Mouse (Mus musculus) activated CD4-positive, CD25-positive, alpha-beta regulatory T cell, adult 4 months (primary cell): Measurements from ENCODE around the gene Naip2. TPM values are rescaled to one million over a fixed set of nuclear protein-coding genes. Genes with fewer than 3 reads are reported as not detected.
"Not testable (repeated sequence)": the region's sequence is repeated elsewhere in the genome, so short reads cannot be mapped to it uniquely, and the experiment has no call there.

ENCODE experiments used
- ATAC-seq: one replicate; pipeline ENCODE4 v1.8.0; 2017
- polyA plus RNA-seq, 2 experiments: library from polyadenylated mRNA; unstranded; fragments of 100-300 nt; shearing (Covaris generic); gene quantifications; one replicate each; pipeline ENCODE4 v1.2.1; 2017

The Naip2 gene
- polyA plus RNA-seq: 1 to 10 TPM; 7.7 to 8.6 TPM

DNA sequence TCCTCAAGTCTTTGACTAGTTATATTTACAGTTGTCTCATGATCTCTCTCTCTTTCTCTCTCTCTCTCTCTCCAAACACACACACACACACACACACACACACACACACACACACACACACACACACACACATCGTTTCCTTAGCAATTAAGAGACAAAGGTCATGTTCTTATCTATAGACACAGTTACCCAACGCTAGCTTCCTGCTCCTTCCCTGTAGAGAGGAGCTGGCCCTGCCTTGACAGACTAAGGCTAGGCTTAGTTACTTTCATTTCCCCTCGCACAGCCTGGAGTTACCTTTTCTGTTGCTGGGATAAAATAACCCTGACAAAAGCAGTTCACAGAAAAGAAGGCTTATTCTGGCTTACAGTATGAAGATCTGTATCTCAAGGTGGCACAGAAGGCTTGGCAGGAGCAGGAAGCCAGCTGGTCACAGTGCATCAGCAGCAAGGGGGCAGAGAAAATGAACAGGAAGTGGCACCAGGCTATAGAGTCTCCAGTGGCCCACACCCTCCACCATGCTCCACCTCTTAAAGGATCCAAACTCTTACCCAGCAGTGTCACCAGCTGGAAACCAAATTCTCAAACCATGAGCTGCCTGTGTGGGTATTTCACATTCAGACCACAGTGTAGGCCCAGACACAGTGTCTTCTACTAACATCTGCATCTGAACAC lies at the start of gene Naip2:
Gene Naip2, minus strand, starts transcription at position 434 of the 675 bp plus-strand sequence.
- ATAC-seq: peak; percentile 92

DNA sequence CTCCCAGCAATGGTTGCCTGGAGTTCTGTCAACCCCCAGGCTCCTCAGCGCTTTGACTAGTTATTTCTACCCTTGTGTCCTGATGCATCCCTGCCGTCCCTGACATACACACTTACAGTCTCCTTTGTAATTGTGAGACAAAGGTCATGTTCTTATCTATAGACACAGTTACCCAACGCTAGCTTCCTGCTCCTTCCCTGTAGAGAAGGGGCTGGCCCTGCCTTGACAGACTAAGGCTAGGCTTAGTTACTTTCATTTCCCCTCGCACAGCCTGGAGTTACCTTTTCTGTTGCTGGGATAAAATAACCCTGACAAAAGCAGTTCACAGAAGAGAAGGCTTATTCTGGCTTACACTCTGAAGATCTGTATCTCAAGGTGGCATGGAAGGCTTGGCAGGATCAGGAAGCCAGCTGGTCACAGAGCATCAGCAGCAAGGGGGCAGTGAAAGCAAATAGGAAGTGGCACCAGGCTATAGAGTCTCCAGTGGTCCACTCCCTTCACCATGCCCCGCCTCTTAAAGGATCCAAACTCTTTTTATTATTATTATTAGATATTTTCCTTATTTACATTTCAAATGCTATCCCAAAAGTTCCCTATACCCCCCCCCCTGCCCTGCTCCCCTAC lies 45.1 kb upstream of the Naip2 start:
- ATAC-seq: peak; percentile 74

DNA sequence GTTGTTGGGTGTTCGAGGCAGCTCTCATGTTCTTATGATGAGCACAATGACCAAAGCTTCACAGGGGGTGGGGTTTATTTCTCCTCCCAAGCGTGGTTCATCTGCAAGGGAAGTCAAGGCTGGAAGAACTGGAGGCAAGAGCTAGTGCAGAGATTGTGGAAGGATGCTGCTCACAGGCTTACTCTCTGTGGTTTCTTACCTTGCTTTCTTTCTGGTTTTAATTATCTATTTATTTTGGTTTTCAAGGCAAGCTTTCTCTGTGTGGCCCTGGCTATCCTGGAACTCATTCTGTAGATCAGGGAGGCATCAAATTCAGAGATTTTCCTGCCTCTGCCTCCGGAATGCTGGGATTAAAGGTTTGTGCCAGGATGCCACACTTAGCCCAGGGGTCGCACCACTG lies 44.3 kb upstream of the Naip2 start, which contains the start of gene Naip5:
Gene Naip5, minus strand, starts transcription at position 101 of the 400 bp plus-strand sequence.
- not testable (repeated sequence) for ATAC-seq

DNA sequence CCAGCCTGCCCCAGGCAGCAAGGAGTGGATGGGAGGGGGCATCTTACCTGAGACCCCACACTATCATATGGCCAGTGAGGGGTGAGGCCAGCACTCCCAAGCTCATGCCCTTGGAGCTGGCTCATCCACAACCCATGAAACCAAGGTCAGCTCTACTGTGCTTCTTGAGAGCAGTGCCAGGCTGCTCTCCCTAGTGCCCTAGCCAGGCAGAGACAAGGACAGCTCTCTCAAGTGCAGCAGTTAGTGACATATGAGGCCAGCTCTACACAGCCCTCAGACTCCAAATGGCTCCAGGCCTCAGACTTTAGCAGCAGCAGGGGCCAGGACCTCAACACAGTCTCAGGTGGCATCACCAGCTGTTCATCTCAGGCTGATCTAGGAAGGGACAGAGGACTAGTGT lies 41.8 kb upstream of the Naip2 start:
- no peak for ATAC-seq

DNA sequence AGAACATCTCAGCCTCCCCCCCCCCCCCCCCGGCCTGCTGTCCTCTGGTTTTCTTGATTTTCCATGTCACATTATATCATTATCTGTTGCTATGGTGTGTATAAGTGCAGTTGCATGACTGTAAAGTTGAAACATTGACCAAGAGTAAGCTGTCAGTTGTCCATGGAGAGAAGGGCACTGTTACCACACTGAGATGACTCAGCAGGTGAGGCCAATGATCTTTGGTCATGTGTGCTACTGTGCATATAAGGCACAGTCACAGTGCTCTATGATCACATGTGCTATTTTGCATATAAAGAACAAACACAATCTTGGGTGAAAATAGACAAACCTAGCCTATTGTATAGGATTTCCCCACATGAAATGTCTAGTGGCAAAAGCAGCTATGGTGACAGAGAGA lies 11.8 kb upstream of the Naip2 start:
- not testable (repeated sequence) for ATAC-seq

DNA sequence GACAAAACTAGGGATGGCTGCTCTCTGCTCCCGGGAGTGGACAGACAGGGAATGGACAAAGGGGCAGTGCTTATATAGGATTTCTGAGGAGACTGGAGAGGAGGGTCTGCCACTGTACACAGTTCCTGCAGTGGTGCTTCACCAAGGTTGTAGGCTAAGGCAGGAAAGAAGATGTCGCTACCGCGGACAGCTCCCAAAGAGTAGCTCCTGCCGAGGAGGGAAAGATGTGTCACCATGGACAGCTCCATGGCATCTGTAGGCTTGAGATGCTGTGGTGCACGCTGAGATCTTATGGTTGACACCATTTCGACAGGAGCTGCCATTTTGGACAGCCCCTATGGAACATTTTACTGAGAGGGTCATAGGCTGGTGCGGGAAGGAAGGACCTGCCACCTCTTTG lies 8.6 kb upstream of the Naip2 start:
- no peak for ATAC-seq

DNA sequence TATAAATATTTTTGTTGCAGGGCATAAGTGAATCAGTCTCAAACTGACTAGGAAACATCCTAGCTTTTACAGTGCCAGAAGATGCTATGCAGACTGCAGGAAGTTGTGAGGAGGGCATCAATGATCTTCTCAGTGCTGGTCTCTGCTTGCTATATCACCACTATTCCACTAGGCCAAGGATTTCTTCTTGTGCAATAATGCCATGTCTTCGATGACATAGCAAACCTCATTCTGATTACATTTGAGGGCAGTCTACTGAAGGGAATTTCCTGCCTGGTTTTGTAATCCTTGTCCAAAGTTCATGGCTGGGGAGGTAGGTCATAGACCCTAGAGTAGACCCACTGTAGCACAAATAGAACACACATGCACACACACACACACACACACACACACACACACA lies 1.4 kb upstream of the Naip2 start:
- no peak for ATAC-seq

DNA sequence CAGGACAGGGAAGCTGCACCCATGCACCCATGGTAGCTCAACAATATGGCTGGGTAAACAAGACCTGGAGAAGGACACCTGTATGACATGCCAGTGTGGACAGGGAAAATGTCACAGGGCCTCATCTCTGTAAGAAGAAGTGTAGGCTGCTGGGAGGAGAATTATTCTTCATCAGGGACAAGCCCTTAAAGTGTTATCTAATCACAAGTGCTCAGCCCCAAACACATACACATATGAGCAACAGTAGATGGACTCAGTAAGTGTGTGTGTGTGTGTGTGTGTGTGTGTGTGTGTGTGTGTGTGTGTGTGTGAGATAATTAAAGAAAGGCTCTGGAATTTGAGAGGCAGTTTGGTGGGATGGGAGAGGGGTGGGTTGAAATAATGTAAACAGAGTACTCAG lies 1.1 kb downstream of the Naip2 start:
- no peak for ATAC-seq

DNA sequence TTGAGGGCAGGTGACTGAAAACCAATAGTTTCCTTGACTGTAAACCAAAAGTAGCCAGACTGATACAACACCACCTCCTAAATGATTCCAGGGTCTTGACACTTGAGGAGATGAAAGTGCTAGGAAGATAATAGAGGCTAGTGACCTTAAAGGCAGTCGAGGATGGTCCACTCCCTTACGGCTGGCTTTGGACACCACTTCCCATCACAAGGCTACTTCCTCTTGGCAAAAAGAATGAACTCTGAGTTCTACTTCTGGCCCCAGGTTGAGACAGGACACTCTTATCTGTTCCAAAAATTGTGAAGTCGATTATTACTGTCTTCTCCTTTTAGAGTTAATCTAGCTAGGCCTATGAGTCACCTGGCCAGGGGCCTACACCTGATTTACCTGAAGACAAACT lies 6.5 kb downstream of the Naip2 start:
- ATAC-seq: no peak

DNA sequence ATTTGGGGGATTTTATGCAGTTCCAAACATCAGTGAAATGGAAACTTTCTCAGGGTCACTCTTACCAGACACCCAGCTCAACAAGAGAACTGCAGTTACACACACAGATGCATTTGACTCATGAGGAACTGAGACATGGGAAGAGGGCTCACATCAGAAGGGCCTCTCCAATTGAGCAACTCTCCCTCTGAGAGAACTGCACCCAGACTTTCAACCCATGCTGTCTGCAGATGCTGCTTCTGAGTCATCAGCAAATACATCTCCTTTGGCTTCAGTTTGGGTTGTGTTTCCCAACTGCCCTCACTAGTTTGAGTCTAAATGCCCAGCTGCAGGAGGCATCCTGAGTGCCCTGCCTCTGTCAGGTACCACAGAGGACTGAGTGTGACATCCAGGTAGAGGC lies 18.8 kb downstream of the Naip2 start:
- not testable (repeated sequence) for ATAC-seq

DNA sequence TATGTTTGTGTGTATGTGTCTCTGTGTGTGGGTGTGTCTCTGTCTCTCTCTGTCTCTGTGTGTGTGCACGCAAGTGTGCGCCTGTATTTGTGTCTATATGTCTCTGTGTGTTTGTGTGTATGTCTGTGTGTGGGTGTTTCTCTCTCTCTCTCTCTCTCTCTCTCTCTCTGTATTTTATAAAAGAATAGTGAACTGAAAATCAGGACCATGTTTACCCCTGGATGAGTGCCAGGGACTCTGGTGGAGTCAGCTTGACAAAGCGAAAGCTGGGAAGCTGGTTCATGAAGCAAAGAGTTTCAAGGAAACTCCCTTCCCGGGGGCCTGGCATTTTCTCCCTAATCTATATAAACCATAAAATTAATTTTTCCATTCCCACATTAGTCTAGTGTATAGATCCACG lies 27.5 kb downstream of the Naip2 start:
- not testable (repeated sequence) for ATAC-seq

DNA sequence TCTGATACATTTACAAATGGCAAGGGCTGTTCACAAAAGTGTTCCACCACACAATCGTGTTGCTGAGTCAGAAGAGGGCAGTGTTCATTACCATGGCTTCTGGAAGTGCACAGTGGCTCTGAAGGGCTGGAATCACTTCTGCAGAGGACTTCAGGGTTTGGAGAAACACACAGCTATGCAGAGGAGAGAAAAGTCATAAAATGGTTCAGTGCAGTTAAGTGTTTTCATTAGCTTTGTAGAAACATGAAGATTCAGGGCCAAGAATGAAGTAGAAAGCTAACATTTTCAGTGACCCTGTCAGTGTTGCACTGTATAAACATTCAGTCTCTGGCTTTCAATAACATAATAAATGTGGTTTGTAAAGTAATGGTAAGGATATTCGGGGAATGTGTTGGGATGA lies 35.5 kb downstream of the Naip2 start:
- not testable (repeated sequence) for ATAC-seq

DNA sequence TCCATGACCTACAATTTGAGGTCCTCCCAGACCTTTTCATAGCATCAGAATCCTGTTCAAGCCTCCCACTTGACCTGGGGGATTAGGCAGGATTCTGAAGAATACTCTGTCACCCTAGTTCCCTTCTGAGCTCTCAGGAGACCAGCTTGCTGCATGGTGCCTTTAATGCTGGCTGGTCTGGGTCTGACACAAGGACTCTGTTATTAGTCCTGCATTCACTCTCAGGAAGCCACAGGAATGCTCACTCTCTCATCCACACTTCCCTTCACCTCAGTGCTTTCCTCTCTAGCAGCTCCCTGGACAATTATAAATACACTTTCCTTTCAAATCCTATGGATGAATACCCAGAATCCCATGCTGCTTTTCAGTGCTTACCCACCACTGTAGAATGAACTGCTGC lies 39.4 kb downstream of the Naip2 start:
- ATAC-seq: not testable (repeated sequence)

DNA sequence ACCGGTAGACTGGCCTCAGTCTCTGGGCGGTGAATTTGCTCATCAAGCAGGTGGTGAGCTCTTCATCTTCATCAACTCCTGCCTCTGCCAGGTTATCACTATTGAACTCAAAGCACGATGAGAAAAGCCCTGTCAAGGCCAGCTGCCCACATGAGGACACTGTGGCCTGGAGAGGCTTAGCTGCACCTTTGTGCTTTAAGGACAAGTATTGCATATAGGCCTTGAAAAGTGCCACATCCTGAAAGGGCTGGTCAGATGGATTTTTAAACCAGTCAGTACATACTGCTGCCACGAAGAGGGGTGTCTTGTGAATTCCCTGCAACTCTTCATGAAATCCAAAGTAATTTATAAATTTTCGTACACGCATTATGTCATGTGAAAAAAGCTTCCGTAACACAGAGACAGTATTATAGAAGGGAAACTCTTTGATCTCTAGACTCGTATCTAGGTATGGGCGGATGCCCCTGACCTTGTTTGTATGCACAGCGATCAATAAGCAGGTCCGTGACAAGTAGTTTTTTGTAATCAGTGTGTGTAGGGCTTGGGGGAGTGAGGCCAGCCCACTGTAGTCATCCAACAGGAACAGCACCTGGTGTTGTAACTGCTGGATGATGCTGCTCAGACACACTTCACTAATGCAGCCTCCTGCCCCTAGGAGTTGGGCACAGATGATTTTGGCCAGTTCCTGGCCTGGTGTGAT lies 40.6 kb downstream of the Naip2 start:
- ATAC-seq: not testable (repeated sequence)

DNA sequence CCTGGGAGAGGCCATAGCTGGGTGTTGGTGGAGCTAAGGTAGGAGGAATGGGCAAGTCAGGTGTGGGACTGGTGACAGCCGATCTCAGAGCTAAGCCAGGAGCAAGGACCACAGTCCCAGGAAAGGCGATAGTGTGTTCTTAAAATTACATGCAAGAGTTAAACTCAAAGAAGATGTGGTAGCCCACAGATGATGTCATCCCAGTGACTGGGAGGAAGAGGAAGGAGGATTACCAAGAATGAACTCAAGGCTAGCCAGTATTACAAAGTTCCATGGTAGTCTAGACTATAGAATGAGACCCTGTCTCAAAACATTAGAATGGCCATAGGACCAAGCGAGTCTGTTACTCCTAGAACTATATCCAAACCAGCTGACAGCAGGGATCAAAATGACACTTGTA lies 45.3 kb downstream of the Naip2 start:
- ATAC-seq: no peak

DNA sequence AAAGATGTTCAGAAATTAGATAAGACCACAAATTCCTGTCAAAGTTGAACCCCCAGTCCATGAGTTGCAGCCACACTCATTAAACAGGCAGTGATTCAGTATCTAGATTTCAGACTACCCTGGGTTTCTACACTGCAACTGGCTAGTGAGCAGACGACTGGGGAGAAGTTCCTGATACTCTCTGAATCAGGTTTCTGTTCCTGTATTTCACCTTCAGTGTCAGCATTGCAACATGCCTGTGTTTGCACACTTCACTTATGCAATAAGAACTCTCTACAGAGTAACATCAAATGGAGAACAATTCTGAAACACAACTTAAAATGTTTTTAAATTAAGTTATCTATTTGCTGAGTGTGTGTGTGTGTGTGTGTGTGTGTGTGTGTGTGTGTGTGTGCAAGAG lies 49.2 kb downstream of the Naip2 start:
- no peak for ATAC-seq

DNA sequence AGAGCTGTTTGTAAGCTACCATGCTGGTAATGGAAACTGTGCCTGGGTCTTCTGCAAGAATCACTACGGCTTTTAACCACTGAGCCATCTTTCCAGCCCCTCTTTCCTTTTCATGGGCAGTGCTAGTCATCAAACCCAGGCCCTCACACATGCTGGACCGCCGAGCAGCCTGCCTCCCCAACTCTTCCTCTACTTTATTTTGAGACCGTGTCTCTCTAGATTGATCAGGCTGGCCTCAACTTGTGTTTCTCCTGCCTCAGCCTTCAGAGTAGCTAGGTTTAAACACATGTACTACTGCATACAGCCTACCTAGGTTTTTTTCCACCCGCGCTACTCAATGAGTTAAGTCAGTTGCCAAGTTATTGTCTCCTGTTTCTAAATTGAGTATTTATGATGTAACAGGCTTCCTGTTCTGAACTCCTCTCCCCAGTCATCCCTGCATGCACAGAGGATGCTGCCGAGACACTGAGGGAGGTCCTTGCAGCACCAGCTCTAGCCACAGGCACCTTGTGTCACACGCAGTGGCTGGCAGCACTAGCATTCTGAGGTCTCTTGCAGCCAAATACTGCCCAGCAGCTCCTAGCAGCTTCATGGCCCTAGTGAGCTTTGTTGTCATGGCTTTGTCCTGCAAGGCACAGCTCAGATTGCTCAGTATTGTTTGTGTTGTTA lies 60.1 kb downstream of the Naip2 start:
- no peak for ATAC-seq

DNA sequence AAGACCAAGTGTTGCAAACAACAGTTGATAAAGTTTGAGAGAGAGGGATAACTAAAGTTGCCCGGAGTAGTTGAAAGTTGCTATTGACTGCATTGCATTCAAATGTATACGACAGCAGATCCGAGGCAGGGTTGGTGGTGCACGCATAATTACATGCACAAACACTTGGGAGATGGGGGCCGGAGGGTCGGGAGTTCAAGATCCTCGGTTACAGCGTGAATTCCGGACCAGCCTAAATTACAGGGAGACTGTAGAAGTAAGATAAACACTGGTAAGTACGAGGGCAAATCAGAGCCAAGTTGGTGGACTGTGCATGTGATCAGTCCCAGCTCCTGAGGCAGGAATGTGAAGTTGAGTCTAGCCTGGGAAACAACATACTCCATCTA lies 76.6 kb downstream of the Naip2 start:
- peak; percentile 21 for ATAC-seq

DNA sequence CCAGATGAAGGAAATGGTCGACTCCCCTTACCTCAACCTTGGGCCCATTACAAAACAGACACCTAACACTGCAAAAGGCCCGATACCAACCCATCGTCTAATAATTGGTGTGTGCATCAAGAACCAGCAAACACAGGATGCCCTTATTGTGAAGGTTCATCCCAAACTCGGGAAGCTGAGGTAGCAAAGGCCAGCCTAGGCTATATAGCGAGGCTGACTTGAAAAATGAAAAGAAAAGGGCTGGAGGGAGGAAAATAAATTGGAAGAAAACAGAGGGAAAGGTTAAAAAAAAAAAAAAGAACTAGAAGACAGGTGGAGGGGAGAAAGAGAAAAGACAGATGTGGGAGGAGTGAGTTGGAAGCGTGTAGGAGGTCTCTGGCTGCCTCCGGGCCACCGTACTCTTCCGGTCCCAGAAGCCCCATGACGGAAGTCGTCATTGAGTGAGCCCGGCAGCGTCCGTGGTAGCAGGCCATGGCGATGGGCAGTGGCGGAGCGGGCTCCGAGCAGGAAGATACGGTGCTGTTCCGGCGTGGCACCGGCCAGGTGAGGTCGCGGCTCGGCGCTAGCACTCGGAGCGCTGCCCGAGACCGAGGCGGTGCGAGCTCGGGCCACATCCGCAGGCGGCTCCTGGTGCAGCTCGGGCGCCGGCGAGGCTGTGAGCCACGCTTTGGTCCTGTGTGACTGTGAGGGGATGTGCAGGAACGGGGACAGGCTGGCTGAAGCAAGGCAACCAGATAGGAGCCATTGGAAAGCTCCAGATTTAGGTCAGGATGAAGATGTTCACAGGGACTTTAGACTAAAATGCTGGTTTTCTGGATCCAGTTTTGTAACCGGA lies 77.3 kb downstream of the Naip2 start, which contains the start of gene Smn1:
Gene Smn1, plus strand, starts transcription at position 430 of the 835 bp plus-strand sequence.
- ATAC-seq: peak; percentile 92

DNA sequence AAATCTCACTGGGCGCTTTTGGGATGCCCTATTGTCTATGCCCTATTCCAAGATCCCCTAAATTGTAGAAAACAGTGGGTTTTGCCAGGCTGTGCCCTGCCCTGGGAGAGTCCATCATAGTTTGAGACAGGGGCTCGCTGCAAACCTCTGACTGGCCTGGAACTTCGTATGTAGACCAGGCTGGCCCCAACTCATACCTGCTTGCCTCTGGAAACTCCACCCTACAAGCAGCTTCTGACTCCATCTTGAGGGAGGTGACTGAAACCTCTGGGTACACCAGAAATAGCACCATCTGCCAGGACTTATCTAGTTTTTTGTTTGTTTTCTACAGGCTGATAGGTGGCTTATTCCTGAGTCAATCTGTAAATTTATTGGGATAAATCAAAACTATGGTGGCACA lies 77.9 kb downstream of the Naip2 start:
- ATAC-seq: no peak

DNA sequence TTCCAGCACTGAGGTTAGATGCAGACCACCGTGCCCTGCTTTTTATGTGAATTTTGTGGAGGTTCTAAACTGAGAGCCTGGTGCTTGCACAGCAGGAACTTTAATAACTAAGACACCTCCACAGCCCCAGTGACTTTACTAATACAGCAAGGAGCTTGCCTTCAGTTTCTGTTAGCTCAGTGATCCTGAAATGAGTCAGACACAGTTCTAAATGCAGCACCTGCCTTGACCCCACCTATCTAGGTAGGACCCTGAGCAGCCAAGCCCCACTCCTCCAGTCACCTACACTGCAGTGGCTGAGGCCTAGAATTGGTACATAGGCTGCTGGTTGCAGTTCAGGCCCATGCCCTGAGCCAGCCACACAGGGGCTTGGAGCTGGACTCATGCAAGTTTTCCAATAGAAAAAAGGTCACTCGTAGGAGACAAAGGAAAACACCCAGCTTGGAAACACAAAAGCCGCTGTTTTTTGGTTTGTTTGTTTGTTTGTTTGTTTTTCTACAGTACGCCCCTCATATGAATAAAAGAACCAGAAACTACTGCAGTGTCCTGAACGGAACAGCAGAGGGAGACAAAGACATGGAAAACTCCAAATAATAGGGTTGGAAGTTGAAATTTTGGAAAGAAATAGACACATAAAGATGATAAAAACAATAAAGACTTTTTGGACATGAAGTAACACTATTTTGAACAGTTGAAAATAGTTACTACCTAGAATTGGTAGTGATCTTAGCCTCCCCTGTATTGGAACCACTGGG lies 89.5 kb downstream of the Naip2 start:
- ATAC-seq: no peak
